Mouse (Mus musculus) limb, embryonic 14.5 days (tissue): ENCODE data around the gene Apoa2. TPM values are rescaled to one million over a fixed set of nuclear protein-coding genes. Genes with fewer than 3 reads are reported as not detected.
"Not testable (repeated sequence)": the region's sequence is repeated elsewhere in the genome, so short reads cannot be mapped to it uniquely, and the experiment has no call there.

Experiments
- ATAC-seq: fragments of 200-750 bp; cut with Nextera tagmentation; 2 replicates; pipeline ENCODE4 v1.8.0; 2017; ENCODE audit warnings: low read depth, moderate number of reproducible peaks, moderate TSS enrichment; ENCODE audit not compliant: low FRiP score
- DNase-seq: peaks from one replicate; pipeline ENCODE4 v3.0.0-alpha.2; 2015; ENCODE audit warnings: low spot score
- H3K27ac ChIP-seq: fragments of 300-500 bp; sonication (generic); replicated peaks from 2 replicates; pipeline ENCODE4 v1.5.1; 2014; ENCODE audit warnings: low read depth, mild to moderate bottlenecking, low read length, moderate library complexity, mixed read lengths
- H3K27me3 ChIP-seq: fragments of 300-500 bp; sonication (generic); 2 replicates; pipeline ENCODE4 v1.6.1; 2014; ENCODE audit warnings: low read length, mixed read lengths; ENCODE audit not compliant: control insufficient read depth, insufficient read depth
- H3K36me3 ChIP-seq: fragments of 300-500 bp; sonication (generic); 2 replicates; pipeline ENCODE4 v1.6.1; 2014; ENCODE audit warnings: mild to moderate bottlenecking, low read length, moderate library complexity, mixed read lengths; ENCODE audit not compliant: control insufficient read depth, insufficient read depth
- H3K4me1 ChIP-seq: fragments of 300-500 bp; sonication (generic); 2 replicates; pipeline ENCODE4 v1.6.1; 2014; ENCODE audit warnings: antibody characterized with exemption, low read length, mixed read lengths; ENCODE audit not compliant: control insufficient read depth, insufficient read depth
- H3K4me2 ChIP-seq: fragments of 300-500 bp; sonication (generic); replicated peaks from 2 replicates; pipeline ENCODE4 v1.6.1; 2014; ENCODE audit warnings: low read depth, mild to moderate bottlenecking, low read length, moderate library complexity; ENCODE audit not compliant: severe bottlenecking
- H3K4me3 ChIP-seq: fragments of 300-500 bp; sonication (generic); replicated peaks from 2 replicates; pipeline ENCODE4 v1.5.1; 2014; ENCODE audit warnings: low read length
- H3K9ac ChIP-seq: fragments of 300-500 bp; sonication (generic); 2 replicates; pipeline ENCODE4 v1.6.1; 2014; ENCODE audit warnings: mild to moderate bottlenecking, low read depth, low read length, moderate library complexity; ENCODE audit not compliant: severe bottlenecking
- H3K9me3 ChIP-seq: fragments of 300-500 bp; sonication (generic); 2 replicates; pipeline ENCODE4 v1.6.1; 2016; ENCODE audit warnings: low read length; ENCODE audit not compliant: control insufficient read depth
- POLR2A ChIP-seq: fragments of 200-500 bp; IDR thresholded peaks from 2 replicates; pipeline ENCODE4 v1.8.0; 2012; ENCODE audit warnings: inconsistent platforms, mild to moderate bottlenecking, moderate library complexity, borderline replicate concordance; ENCODE audit not compliant: insufficient read depth, insufficient read length; ENCODE audit errors: extremely low read depth
- WGBS: fragments of 180-500 bp; shearing (Covaris S2); extraction: QIAGEN DNeasy Blood & Tissue Kit; methylation state at CpG from one replicate; pipeline ENCODE4 v1.1.7; 2014; 5-methylcytosine and 5-hydroxymethylcytosine counted together
- polyA plus RNA-seq, 2 experiments: library from polyadenylated mRNA; depleted of rRNA in 1 of 2; stranded (reverse) in 1 of 2; unstranded in 1 of 2; fragments of >200 nt; fragmentation: Nextera tagmentation in 1 of 2; extraction: Ambion mirVana in 1 of 2; gene quantifications; 2 replicates each; pipeline versions ENCODE4 v1.2.1 to v1.2.3; 2012 to 2014

The Apoa2 gene
- polyA plus RNA-seq, 2 experiments, result 1.6 to 4.7 TPM

DNA sequence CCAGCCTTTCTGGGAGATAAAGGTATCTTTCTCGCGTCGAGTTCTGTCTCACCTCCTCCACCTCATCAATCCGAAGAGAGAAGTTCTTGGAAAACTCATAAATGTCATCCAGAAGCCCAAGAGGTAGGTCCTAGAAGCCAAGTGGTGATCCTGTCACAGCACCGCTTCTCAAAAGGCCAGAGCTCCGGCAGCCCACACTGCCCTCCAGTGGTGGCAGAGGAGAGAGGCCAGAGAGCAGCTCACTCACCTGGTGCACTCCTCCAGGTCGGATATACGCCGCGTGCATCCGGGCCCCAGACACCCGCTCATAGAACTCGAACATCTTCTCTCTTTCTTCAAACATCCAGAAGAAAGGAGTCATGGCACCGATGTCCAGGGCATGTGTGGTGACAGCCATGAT, 13.6 kb downstream of the Apoa2 start:
- Histone ChIP-seq H3K9ac (no peak overlapping the region), H3K4me3 (no peak overlapping the region), H3K4me1 (no peaks in the 10 kb centered on the region), H3K36me3 (peaks cover 97% of the 10 kb centered on the region), H3K27me3 (no peaks in the 10 kb centered on the region), H3K4me2 (no peak overlapping the region), H3K9me3 (no peaks in the 10 kb centered on the region), H3K27ac (no peak overlapping the region)
- WGBS, result 68% methylated on average over 14 of the region's 14 CpGs
- no peak for TF ChIP-seq POLR2A
- DNase-seq, result peak; percentile 30
- ATAC-seq, result no peak

DNA sequence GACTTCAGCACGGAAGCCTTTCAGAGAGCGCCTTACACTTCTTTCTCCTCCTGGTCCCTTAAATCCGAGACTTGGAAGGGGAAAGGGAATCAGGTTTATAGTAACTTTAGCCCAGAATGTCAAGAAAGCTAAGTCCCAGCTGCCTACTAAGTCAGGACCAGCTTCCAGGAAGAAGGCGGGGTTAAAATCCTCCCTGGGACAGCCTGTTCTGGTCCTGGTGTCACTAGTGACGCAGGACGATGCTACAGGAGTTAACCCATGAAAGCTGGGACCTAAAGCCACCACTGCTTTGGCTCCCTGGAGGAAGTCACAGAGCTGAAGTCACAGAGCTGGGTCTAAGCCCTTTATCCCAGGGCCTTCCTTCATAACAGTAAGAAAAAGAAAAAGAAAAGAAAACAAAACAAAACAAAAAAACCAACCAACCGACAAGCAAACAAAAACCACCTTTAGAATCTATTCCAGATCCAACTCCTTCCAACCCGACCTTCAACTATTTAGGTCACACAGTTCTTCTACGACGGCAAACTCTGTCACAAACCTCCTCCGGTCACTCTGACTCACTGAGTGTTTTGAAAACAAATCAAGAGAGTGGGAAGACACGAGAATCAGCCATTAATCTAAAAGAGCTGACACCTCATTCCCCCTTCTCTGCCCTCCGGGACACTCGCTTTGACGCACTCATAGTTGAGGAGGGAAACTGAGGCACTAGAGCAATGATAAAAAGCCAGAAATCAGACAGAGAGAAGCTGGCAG, 15.3 kb downstream of the Apoa2 start:
- peaks cover 94% of the 10 kb centered on the region for H3K36me3 ChIP-seq
- no peaks in the 10 kb centered on the region for H3K4me1 ChIP-seq
- no peak overlapping the region for H3K4me2 ChIP-seq
- ATAC-seq (no peak), DNase-seq (no peak)
- WGBS, result 81% methylated on average over 15 of the region's 15 CpGs
- no peak overlapping the region for H3K27ac ChIP-seq
- no peaks in the 10 kb centered on the region for H3K9me3 ChIP-seq
- no peak overlapping the region for H3K4me3 ChIP-seq
- H3K27me3 ChIP-seq, result no peaks in the 10 kb centered on the region
- no peak for TF ChIP-seq POLR2A
- H3K9ac ChIP-seq, result no peak overlapping the region

GRCm38 (mm10) chr1:171240911-171241310, 16.1 kb downstream of the Apoa2 start:
- no peak for TF ChIP-seq POLR2A
- Histone ChIP-seq H3K4me1 (peaks cover under 1% of the 10 kb centered on the region; the same call in 1 of the 2 replicates), H3K9me3 (no peaks in the 10 kb centered on the region), H3K36me3 (peaks cover 91% of the 10 kb centered on the region), H3K9ac (no peak overlapping the region), H3K4me3 (no peak overlapping the region), H3K27ac (no peak overlapping the region), H3K27me3 (no peaks in the 10 kb centered on the region), H3K4me2 (no peak overlapping the region)
- WGBS, result 91% methylated on average over 10 of the region's 10 CpGs
- ATAC-seq (no peak), DNase-seq (no peak)

DNA sequence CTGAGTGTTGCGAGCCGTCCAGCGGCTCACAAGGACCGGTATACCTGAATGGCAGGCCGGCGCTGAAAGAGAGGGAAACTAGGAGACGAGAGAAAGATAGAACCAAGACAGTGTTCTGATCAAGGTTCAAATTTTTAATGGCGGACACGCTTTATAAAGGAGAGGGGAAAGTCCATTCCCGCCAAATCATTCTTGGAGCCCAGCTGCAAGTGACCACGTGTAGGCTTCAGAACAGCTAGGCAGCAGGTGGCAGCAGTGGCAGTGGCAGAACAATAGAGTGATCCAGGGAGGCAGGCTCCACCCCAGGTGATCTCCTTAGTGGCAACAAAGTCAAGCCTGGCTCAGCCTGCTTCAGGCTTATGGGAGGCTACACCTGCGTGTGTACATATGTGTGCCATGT, 17.1 kb downstream of the Apoa2 start:
- 86% methylated on average over 12 of the region's 12 CpGs for WGBS
- not testable (repeated sequence) for DNase-seq, H3K27me3 ChIP-seq, H3K4me2 ChIP-seq, H3K4me1 ChIP-seq, H3K4me3 ChIP-seq, ATAC-seq, H3K27ac ChIP-seq, H3K9ac ChIP-seq, H3K9me3 ChIP-seq
- peaks cover 81% of the 10 kb centered on the region for H3K36me3 ChIP-seq

- Histone ChIP-seq H3K4me3 (no peak overlapping the region), H3K4me2 (no peak overlapping the region; the same call in 1 of the 2 replicates), H3K4me1 (peaks cover 25% of the 10 kb centered on the region), H3K36me3 (peaks cover 49% of the 10 kb centered on the region), H3K27ac (no peak overlapping the region), H3K27me3 (no peaks in the 10 kb centered on the region), H3K9ac (no peak overlapping the region), H3K9me3 (no peaks in the 10 kb centered on the region)
- no peak for DNase-seq
- no peak for ATAC-seq
- 70% methylated on average over 8 of the region's 8 CpGs for WGBS
- no peak for TF ChIP-seq POLR2A
Observed at GRCm38 (mm10) chr1:171245353-171245752, 20.5 kb downstream of the Apoa2 start.
